Mouse (Mus musculus): Measurements from ENCODE around the gene Ndc1.

GRCm38 (mm10) chr4:107420202-107420601 lies 52.6 kb downstream of the Ndc1 start:
- no peak for TF ChIP-seq CTCF (IDR thresholded peaks at IDR 0.05; ENCODE audit: control insufficient read depth, insufficient read depth, low read length)
- TF ChIP-seq POLR2A (IDR thresholded peaks at IDR 0.05; ENCODE audit: borderline replicate concordance, control insufficient read depth, low read depth, low read length) = no peak
